Mouse (Mus musculus) WW6 (cell line): Measurements from ENCODE around the gene Actl9.

Source experiments
- DNase-seq: peaks from one replicate; pipeline ENCODE4 v3.0.0-alpha.2; 2013; ENCODE audit warnings: low read depth, low spot score

The Actl9 gene

GRCm38 (mm10) chr17:33432019-33432946 is at the start of gene Actl9:
Actl9 (plus strand) TSS chr17:33432896.
- no peak for DNase-seq

GRCm38 (mm10) chr17:33385705-33386104 is 47.0 kb upstream of the Actl9 start:
- DNase-seq: no peak

GRCm38 (mm10) chr17:33392271-33392670 is 40.4 kb upstream of the Actl9 start:
- DNase-seq: no peak

- peak; percentile 73 for DNase-seq
These were observed 38.3 kb upstream of the Actl9 start, which contains the start of gene Zfp101 for GRCm38 (mm10) chr17:33394182-33395034. Zfp101 (minus strand) TSS chr17:33394641.

GRCm38 (mm10) chr17:33439148-33439547 is 6.5 kb downstream of the Actl9 start:
- peak; percentile 43 for DNase-seq

GRCm38 (mm10) chr17:33439922-33440321 is 7.2 kb downstream of the Actl9 start:
- no peak for DNase-seq

- no peak for DNase-seq
These were observed 8.5 kb downstream of the Actl9 start for GRCm38 (mm10) chr17:33441159-33441558.

- DNase-seq: no peak
These were observed 23.9 kb downstream of the Actl9 start for GRCm38 (mm10) chr17:33456631-33457030.

GRCm38 (mm10) chr17:33471206-33471605 is 38.5 kb downstream of the Actl9 start:
- no peak for DNase-seq
